Mouse (Mus musculus): ENCODE measurements around the gene Tctn1. TPM values are rescaled to one million over a fixed set of nuclear protein-coding genes. Genes with fewer than 3 reads are reported as not detected.

Tctn1 gene
- total and polyA plus RNA-seq, 3 experiments: 5.0 to 12.0 (median 10.9) TPM

DNA sequence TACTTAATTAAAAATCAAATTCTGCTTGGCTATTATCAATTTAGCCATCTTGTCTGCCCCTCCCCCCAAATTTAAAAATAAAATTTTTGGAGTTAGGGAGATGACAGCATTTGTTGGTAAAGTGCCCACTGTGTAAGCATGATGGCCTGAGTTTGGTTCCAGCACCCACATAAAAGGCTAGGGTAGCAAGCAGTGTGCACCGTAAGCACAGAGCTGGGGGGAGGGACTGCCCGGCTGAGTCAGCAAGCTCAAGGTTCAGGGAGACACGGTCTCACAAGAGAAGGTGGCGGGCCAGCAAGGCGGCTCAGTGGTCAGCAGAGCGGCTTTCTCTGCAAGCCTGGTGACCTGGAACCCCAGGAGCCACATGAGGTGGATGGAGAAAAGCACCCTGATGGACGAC lies 41.2 kb upstream of the Tctn1 start:
- ATAC-seq (ENCODE audit: extremely low read depth, insufficient number of reproducible peaks, low FRiP score, poor library complexity, severe bottlenecking) (no peak), DNase-seq (ENCODE audit: low spot score) (no peak)
- TF ChIP-seq CTCF (IDR thresholded peaks at IDR 0.05; ENCODE audit: low read depth, low read length) (no peak), POLR2AphosphoS5 (IDR thresholded peaks at IDR 0.05; ENCODE audit: insufficient replicate concordance, low read depth, low read length) (no peak), GATA1 (IDR thresholded peaks at IDR 0.05; ENCODE audit: borderline replicate concordance, low read length) (no peak), GATA2 (IDR thresholded peaks at IDR 0.05; ENCODE audit: borderline replicate concordance, low read depth, low read length) (no peak), TAL1 (conservative IDR thresholded peaks at IDR 0.05; ENCODE audit: low read depth, low read length) (no peak)

DNA sequence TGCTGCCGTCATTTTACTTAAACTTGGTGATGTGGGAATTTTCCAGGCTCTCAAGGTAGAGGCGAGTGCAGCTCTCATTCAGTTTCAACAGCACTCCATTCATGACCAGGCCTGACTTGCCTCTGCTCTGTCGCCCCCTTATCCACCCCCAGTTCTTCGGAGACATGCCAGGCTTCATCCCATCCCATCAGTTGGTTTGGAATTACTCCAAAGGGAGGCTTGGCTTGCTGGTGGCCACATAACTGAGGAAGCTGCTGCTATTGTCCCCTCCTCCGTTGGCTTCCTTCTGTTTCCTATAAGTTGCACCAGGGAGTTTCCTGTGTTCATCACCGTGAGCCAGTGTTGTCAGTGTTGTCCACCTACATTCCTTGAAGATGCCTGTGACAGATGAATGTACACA lies 40.3 kb upstream of the Tctn1 start:
- Histone ChIP-seq H3K9me3 (replicated peaks) (no peaks in the 10 kb centered on the region), H3K4me1 (ENCODE audit: insufficient read depth, low read depth, low read length) (peaks cover 24% of the 10 kb centered on the region), H3K4me3 (ENCODE audit: low read depth, low read length) (no peak overlapping the region), H3K27me3 (ENCODE audit: insufficient read depth, low read length) (no peaks in the 10 kb centered on the region), H3K36me3 (replicated peaks) (peaks cover 85% of the 10 kb centered on the region)
- no peak for DNase-seq (ENCODE audit: low spot score)
- no peak for TF ChIP-seq GATA2 (IDR thresholded peaks at IDR 0.05; ENCODE audit: borderline replicate concordance, low read depth, low read length)
- no peak for TF ChIP-seq GATA1 (IDR thresholded peaks at IDR 0.05; ENCODE audit: borderline replicate concordance, low read length)
- no peak for TF ChIP-seq CTCF (IDR thresholded peaks at IDR 0.05; ENCODE audit: low read depth, low read length)
- TF ChIP-seq POLR2AphosphoS5 (IDR thresholded peaks at IDR 0.05; ENCODE audit: insufficient replicate concordance, low read depth, low read length): no peak
- TF ChIP-seq TAL1 (conservative IDR thresholded peaks at IDR 0.05; ENCODE audit: low read depth, low read length): no peak
- ATAC-seq (ENCODE audit: extremely low read depth, insufficient number of reproducible peaks, low FRiP score, poor library complexity, severe bottlenecking): no peak

More for the DNA sequence above, 41.2 kb upstream of the Tctn1 start:
- H3K36me3 ChIP-seq (replicated peaks): peaks cover 80% of the 10 kb centered on the region
- no peaks in the 10 kb centered on the region for H3K9me3 ChIP-seq (replicated peaks)
- no peak overlapping the region for H3K4me3 ChIP-seq (ENCODE audit: low read depth, low read length)
- H3K4me1 ChIP-seq (ENCODE audit: insufficient read depth, low read depth, low read length): peaks cover 24% of the 10 kb centered on the region
- H3K27me3 ChIP-seq (ENCODE audit: insufficient read depth, low read length): no peaks in the 10 kb centered on the region

DNA sequence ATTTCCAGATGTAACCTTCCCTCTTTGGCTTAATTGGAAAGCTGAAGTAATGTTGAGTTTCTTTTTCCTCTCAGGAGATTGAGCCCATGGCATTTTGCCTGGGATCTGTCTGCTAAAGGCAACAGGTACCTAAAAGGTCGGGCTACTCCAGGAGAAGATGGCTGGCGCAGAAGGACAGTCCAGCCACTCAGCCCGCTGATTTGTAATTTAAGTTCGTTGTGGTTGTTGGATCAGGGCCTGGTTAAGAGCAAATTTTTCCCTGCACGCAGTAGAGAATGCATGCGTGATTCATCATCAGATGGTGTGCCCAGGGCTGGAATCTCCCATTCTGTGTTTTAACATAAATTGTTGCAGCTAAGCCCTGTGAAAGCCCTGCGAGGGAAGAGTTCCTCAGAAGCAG lies 39.7 kb upstream of the Tctn1 start:
- no peak for DNase-seq (ENCODE audit: low spot score)
- Histone ChIP-seq H3K27me3 (ENCODE audit: insufficient read depth, low read length) (no peaks in the 10 kb centered on the region), H3K4me1 (ENCODE audit: insufficient read depth, low read depth, low read length) (peaks cover 24% of the 10 kb centered on the region), H3K4me3 (ENCODE audit: low read depth, low read length) (no peak overlapping the region), H3K36me3 (replicated peaks) (peaks cover 84% of the 10 kb centered on the region), H3K9me3 (replicated peaks) (no peaks in the 10 kb centered on the region)
- TF ChIP-seq GATA1 (IDR thresholded peaks at IDR 0.05; ENCODE audit: borderline replicate concordance, low read length): no peak
- TF ChIP-seq CTCF (IDR thresholded peaks at IDR 0.05; ENCODE audit: low read depth, low read length): no peak
- no peak for TF ChIP-seq GATA2 (IDR thresholded peaks at IDR 0.05; ENCODE audit: borderline replicate concordance, low read depth, low read length)
- no peak for TF ChIP-seq TAL1 (conservative IDR thresholded peaks at IDR 0.05; ENCODE audit: low read depth, low read length)
- no peak for TF ChIP-seq POLR2AphosphoS5 (IDR thresholded peaks at IDR 0.05; ENCODE audit: insufficient replicate concordance, low read depth, low read length)
- no peak for ATAC-seq (ENCODE audit: extremely low read depth, insufficient number of reproducible peaks, low FRiP score, poor library complexity, severe bottlenecking)

DNA sequence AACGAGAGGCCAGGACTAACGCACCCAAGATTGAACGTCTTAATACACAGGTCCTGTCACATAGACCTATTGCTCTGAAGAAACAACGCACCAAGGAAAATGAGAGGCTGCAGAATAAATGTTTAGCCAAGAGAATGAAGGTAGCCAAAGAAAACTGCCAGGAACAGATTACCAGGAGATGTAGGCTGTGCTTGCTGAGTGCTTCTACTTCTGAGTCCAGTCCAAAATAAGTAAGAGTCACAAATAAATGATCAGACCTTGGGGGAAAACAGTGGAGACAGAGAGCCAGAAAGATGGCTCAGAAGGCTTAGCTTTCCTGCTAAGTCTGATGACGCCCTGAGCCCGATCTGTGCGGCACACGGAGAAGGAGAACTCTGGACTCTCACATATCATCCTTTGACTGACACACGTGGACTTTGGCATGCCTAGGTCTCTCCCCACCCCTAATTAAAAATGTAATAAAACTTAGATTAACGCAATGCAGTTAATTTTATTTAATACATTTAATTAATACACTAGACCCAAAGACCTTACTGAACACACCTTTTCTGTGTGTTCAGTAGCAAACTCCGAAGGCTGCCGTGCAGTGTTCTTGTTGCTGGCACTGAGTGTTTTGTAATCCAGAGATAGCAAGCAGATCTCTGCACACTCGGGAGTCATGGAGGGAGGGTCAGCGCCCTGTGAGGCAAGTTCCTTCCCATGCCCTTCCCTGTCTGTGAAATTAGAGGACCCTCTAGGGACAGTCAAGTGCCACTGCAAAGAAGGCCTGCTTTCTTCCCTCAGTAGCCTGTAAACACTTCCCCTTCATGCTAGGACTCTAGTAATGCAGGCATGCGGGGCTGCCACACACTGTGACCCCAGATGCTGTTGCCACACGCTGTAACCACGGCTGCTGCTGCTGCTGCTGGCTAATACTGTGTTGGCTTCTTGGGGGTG lies 38.8 kb upstream of the Tctn1 start:
- H3K4me1 ChIP-seq (ENCODE audit: insufficient read depth, low read depth, low read length): peaks cover 24% of the 10 kb centered on the region
- H3K9me3 ChIP-seq (replicated peaks): no peaks in the 10 kb centered on the region
- H3K27me3 ChIP-seq (ENCODE audit: insufficient read depth, low read length): no peaks in the 10 kb centered on the region
- no peak overlapping the region for H3K4me3 ChIP-seq (ENCODE audit: low read depth, low read length)
- ATAC-seq (ENCODE audit: extremely low read depth, insufficient number of reproducible peaks, low FRiP score, poor library complexity, severe bottlenecking) (no peak), DNase-seq (ENCODE audit: low spot score) (no peak)
- H3K36me3 ChIP-seq (replicated peaks): peaks cover 84% of the 10 kb centered on the region
- TF ChIP-seq GATA1 (IDR thresholded peaks at IDR 0.05; ENCODE audit: borderline replicate concordance, low read length): no peak
- no peak for TF ChIP-seq CTCF (IDR thresholded peaks at IDR 0.05; ENCODE audit: low read depth, low read length)
- no peak for TF ChIP-seq TAL1 (conservative IDR thresholded peaks at IDR 0.05; ENCODE audit: low read depth, low read length)
- TF ChIP-seq POLR2AphosphoS5 (IDR thresholded peaks at IDR 0.05; ENCODE audit: insufficient replicate concordance, low read depth, low read length): no peak
- TF ChIP-seq GATA2 (IDR thresholded peaks at IDR 0.05; ENCODE audit: borderline replicate concordance, low read depth, low read length): no peak

DNA sequence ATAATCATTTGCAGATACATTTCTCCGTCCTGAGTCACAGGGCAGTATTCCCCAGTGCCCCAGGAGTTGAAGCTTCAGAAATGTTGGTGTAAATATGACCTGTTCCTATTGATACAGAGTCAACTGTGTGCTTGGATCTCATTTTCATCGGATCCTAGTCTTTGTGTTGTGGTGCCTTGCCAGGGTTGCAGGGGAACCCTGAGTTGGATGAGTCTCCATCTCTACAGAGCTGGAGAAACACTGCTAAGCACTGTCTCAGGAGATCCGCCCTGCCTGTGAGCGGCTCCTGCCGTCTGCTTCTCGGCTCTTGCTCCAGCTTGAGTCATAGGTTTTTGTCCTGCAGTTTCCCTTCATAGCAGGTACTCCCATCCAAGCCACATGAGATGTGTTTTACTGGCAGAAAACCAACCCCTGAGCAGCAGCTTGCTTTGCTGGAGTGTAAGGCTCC lies 35.8 kb upstream of the Tctn1 start:
- Histone ChIP-seq H3K36me3 (replicated peaks) (peaks cover 89% of the 10 kb centered on the region), H3K4me3 (ENCODE audit: low read depth, low read length) (no peak overlapping the region), H3K4me1 (ENCODE audit: insufficient read depth, low read depth, low read length) (peaks cover 25% of the 10 kb centered on the region), H3K27me3 (ENCODE audit: insufficient read depth, low read length) (no peaks in the 10 kb centered on the region), H3K9me3 (replicated peaks) (no peaks in the 10 kb centered on the region)
- no peak for DNase-seq (ENCODE audit: low spot score)
- ATAC-seq (ENCODE audit: extremely low read depth, insufficient number of reproducible peaks, low FRiP score, poor library complexity, severe bottlenecking): no peak
- TF ChIP-seq GATA2 (IDR thresholded peaks at IDR 0.05; ENCODE audit: borderline replicate concordance, low read depth, low read length): no peak
- TF ChIP-seq CTCF (IDR thresholded peaks at IDR 0.05; ENCODE audit: low read depth, low read length): no peak
- TF ChIP-seq POLR2AphosphoS5 (IDR thresholded peaks at IDR 0.05; ENCODE audit: insufficient replicate concordance, low read depth, low read length): no peak
- TF ChIP-seq TAL1 (conservative IDR thresholded peaks at IDR 0.05; ENCODE audit: low read depth, low read length): no peak
- no peak for TF ChIP-seq GATA1 (IDR thresholded peaks at IDR 0.05; ENCODE audit: borderline replicate concordance, low read length)
